Mouse (Mus musculus) megakaryocyte, adult 5-6 weeks (primary cell): Measurements from ENCODE around the gene Krtap4-1. TPM values are rescaled to one million over a fixed set of nuclear protein-coding genes. Genes with fewer than 3 reads are reported as not detected.

Experiments used
- ATAC-seq: 2 replicates; pipeline ENCODE4 v1.8.0; 2016; ENCODE audit warnings: mild to moderate bottlenecking, inconsistent platforms; ENCODE audit not compliant: poor library complexity, severe bottlenecking
- total RNA-seq, 2 experiments: library from RNA; stranded (forward) in 1 of 2; stranded (reverse) in 1 of 2; fragments of 153-499, 151-499 nt in 1 of 2; fragments of 221-1000, 200-1000 nt in 1 of 2; gene quantifications; 2 replicates each; pipeline versions ENCODE4 v1.2.3 to v1.2.4; 2015 to 2017

Gene Krtap4-1
- total RNA-seq, 2 experiments from 2014 or later: not detected

DNA sequence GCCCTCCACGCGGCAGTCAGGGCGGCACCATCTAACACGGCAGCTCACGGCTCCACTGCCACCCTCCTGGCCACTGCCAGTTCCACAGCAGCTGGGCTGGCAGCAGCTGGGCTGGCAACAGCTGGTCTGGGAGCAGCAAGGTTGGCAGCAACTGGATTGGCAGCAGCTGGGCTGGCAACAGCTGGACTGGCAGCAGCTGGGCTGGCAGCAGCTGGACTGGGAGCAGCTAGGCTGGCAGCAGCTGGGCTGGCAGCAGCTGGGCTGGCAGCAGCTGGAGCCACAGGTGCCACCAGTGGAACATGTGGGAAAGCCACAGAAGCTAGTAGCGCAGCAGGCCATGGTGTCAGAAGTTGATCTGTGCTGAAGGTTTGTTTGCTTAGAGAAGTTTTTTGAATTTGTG, 37.1 kb downstream of the Krtap4-1 start, which contains the start of gene Krtap1-3:
Gene Krtap1-3, minus strand, starts transcription at position 359 of the 400 bp plus-strand sequence.
- no peak for ATAC-seq

DNA sequence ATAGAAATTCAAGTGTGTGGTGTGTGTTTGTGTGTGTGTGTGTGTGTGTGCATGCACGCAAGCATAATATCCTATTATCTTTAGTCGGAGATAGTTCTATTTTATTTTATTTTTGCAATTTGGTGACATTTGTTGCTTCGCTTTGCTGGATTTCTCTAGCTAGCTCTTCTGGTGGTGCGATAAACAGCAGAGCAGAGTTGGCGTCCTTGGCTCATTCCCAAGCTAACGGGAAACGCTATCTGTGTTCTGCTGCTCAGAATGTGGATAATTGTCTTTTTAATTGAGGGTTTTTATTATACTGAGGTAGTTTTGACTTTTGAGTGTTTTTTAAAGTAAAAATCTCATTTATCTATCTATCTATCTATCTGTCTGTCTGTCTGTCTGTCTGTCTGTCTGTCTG, 42.9 kb downstream of the Krtap4-1 start:
- no peak for ATAC-seq

DNA sequence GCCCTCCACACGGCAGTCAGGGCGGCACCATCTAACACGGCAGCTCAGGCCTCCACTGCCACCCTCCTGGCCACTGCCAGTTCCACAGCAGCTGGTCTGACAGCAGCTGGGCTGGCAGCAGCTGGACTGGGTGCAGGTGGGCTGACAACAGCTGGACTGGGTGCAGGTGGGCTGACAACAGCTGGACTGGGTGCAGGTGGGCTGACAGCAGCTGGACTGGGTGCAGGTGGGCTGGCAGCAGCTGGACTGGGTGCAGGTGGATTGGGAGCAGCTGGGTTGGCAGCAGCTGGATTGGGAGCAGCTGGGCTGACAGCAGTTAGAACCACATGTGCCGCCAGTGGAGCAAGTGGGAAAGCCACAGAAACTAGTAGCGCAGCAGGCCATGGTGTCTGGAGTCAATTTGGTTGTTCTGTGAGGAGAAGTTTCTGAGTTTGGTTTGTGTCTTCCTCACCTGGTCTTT, 44.8 kb downstream of the Krtap4-1 start, which contains the start of gene Krtap1-4:
Gene Krtap1-4, minus strand, starts transcription at position 410 of the 460 bp plus-strand sequence.
- ATAC-seq: no peak

DNA sequence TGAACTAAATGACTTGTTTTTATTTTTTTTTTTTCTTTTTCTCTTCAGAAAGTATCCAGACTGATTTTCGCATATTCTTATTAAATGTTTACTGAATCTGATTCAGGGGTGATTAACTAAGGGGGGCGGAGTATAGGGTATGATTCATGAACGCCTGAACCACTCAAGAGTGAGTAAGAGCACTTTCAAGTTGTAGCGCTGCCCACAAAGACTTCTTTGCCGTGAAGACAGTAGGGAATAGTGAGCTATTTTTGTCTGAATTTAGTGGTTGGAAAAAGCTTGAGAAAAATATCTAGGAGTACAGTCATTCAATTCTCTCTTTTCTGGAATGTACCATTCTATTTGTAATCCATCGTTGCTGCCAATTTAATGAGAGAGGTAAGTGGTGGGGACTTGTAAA, 46.5 kb downstream of the Krtap4-1 start:
- no peak for ATAC-seq

DNA sequence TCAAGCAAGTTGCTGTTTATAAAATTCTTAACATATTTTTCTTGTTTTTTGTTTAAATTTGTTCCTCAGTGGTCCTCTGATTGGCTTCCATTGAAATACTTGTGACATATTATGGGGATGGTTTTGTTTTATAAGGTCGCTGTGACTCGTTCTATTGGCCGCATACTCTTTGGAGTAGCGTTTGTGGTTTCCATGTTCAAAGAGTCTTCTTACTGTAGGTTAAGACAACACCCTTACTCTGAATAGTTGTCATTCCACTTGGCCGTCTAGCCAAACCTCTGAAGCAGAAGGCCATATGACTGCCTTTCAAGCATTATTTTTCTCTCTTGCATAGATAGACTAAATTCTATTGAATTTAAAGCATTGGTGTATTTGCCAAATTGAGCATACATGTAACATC, 47.0 kb downstream of the Krtap4-1 start:
- ATAC-seq: no peak

DNA sequence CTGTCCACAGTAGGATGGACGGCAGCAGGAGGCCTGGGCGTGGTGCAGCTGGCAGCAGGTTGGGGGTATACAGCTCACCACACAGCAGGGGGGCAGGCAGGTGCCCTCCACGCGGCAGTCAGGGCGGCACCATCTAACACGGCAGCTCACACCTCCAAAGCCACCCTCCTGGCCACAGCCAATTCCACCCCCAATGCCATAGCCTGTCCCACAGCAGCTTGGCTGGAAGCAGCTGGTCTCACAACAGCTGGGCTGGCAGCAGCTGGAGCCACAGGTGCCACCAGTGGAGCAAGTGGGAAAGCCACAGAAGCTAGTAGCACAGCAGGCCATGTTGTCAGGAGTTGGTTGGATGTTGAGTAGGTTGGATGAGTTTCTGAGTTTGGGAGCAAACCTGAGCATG, 47.4 kb downstream of the Krtap4-1 start, which contains the start of gene Krtap1-5:
Gene Krtap1-5, minus strand, starts transcription at position 381 of the 400 bp plus-strand sequence.
- no peak for ATAC-seq

Other genes starting within 250 kb of the Krtap4-1 start
Only the 30 nearest of the 38 such genes appear.
- not detected in 2 replicates for gene Krt23, start 135.1 kb downstream of the Krtap4-1 start, total RNA-seq (2015)
- not detected in 2 replicates for gene Krt23, start 135.1 kb downstream of the Krtap4-1 start, total RNA-seq (2017)
- gene Krt39, start 106.9 kb downstream of the Krtap4-1 start, total RNA-seq (2015): not detected in 2 replicates
- gene Krt39, start 106.9 kb downstream of the Krtap4-1 start, total RNA-seq (2017): not detected in 2 replicates
- not detected in 2 replicates for gene Krt40, start 85.1 kb downstream of the Krtap4-1 start, total RNA-seq (2015)
- not detected in 2 replicates for gene Krt40, start 85.1 kb downstream of the Krtap4-1 start, total RNA-seq (2017)
- gene Krtap3-3, start 77.4 kb downstream of the Krtap4-1 start, total RNA-seq (2015): not detected in 2 replicates
- not detected in 2 replicates for gene Krtap3-3, start 77.4 kb downstream of the Krtap4-1 start, total RNA-seq (2017)
- gene Krtap3-2, start 71.4 kb downstream of the Krtap4-1 start, total RNA-seq (2015): not detected in 2 replicates
- gene Krtap3-2, start 71.4 kb downstream of the Krtap4-1 start, total RNA-seq (2017): not detected in 2 replicates
- gene Gm11939, start 68.8 kb downstream of the Krtap4-1 start, total RNA-seq (2015): not detected in 2 replicates
- not detected in 2 replicates for gene Gm11939, start 68.8 kb downstream of the Krtap4-1 start, total RNA-seq (2017)
- not detected in 2 replicates for gene Krtap3-1, start 61.6 kb downstream of the Krtap4-1 start, total RNA-seq (2015)
- gene Krtap3-1, start 61.6 kb downstream of the Krtap4-1 start, total RNA-seq (2017): not detected in 2 replicates
- not detected in 2 replicates for gene Krtap1-5, start 47.2 kb downstream of the Krtap4-1 start, total RNA-seq (2015)
- not detected in 2 replicates for gene Krtap1-5, start 47.2 kb downstream of the Krtap4-1 start, total RNA-seq (2017)
- not detected in 2 replicates for gene Krtap1-4, start 44.6 kb downstream of the Krtap4-1 start, total RNA-seq (2015)
- not detected in 2 replicates for gene Krtap1-4, start 44.6 kb downstream of the Krtap4-1 start, total RNA-seq (2017)
- gene Krtap1-3, start 36.9 kb downstream of the Krtap4-1 start, total RNA-seq (2015): not detected in 2 replicates
- not detected in 2 replicates for gene Krtap1-3, start 36.9 kb downstream of the Krtap4-1 start, total RNA-seq (2017)
- not detected in 2 replicates for gene Krtap9-3, start 30.1 kb downstream of the Krtap4-1 start, total RNA-seq (2015)
- gene Krtap9-3, start 30.1 kb downstream of the Krtap4-1 start, total RNA-seq (2017): not detected in 2 replicates
- gene Gm11938, start 24.9 kb downstream of the Krtap4-1 start, total RNA-seq (2015): not detected in 2 replicates
- gene Gm11938, start 24.9 kb downstream of the Krtap4-1 start, total RNA-seq (2017): not detected in 2 replicates
- gene Gm11937, start 18.0 kb downstream of the Krtap4-1 start, total RNA-seq (2015): not detected in 2 replicates
- not detected in 2 replicates for gene Gm11937, start 18.0 kb downstream of the Krtap4-1 start, total RNA-seq (2017)
- not detected in 2 replicates for gene Krtap2-4, start 13.4 kb downstream of the Krtap4-1 start, total RNA-seq (2015)
- gene Krtap2-4, start 13.4 kb downstream of the Krtap4-1 start, total RNA-seq (2017): not detected in 2 replicates
- gene Gm11562, start 7.8 kb downstream of the Krtap4-1 start, total RNA-seq (2015): not detected in 2 replicates
- not detected in 2 replicates for gene Gm11562, start 7.8 kb downstream of the Krtap4-1 start, total RNA-seq (2017)
- gene Krtap4-2, start 6.8 kb upstream of the Krtap4-1 start, total RNA-seq (2015): not detected in 2 replicates
- not detected in 2 replicates for gene Krtap4-2, start 6.8 kb upstream of the Krtap4-1 start, total RNA-seq (2017)
- not detected in 2 replicates for gene Krtap4-7, start 15.9 kb upstream of the Krtap4-1 start, total RNA-seq (2015)
- not detected in 2 replicates for gene Krtap4-7, start 15.9 kb upstream of the Krtap4-1 start, total RNA-seq (2017)
- gene Gm11555, start 22.0 kb upstream of the Krtap4-1 start, total RNA-seq (2015): not detected in 2 replicates
- gene Gm11555, start 22.0 kb upstream of the Krtap4-1 start, total RNA-seq (2017): not detected in 2 replicates
- not detected in 2 replicates for gene Gm11563, start 30.7 kb upstream of the Krtap4-1 start, total RNA-seq (2015)
- not detected in 2 replicates for gene Gm11563, start 30.7 kb upstream of the Krtap4-1 start, total RNA-seq (2017)
- gene Krtap4-6, start 37.7 kb upstream of the Krtap4-1 start, total RNA-seq (2015): not detected in 2 replicates
- not detected in 2 replicates for gene Krtap4-6, start 37.7 kb upstream of the Krtap4-1 start, total RNA-seq (2017)
- gene Gm14190, start 62.5 kb upstream of the Krtap4-1 start, total RNA-seq (2015): not detected in 2 replicates
- gene Gm14190, start 62.5 kb upstream of the Krtap4-1 start, total RNA-seq (2017): not detected in 2 replicates
- not detected in 2 replicates for gene Gm14180, start 106.1 kb upstream of the Krtap4-1 start, total RNA-seq (2015)
- not detected in 2 replicates for gene Gm14180, start 106.1 kb upstream of the Krtap4-1 start, total RNA-seq (2017)
- gene Gm11595, start 144.7 kb upstream of the Krtap4-1 start, total RNA-seq (2015): not detected in 2 replicates
- not detected in 2 replicates for gene Gm11595, start 144.7 kb upstream of the Krtap4-1 start, total RNA-seq (2017)
- gene Krtap4-8, start 152.5 kb upstream of the Krtap4-1 start, total RNA-seq (2015): not detected in 2 replicates
- gene Krtap4-8, start 152.5 kb upstream of the Krtap4-1 start, total RNA-seq (2017): not detected in 2 replicates
- gene Krtap4-9, start 157.0 kb upstream of the Krtap4-1 start, total RNA-seq (2015): not detected in 2 replicates
- gene Krtap4-9, start 157.0 kb upstream of the Krtap4-1 start, total RNA-seq (2017): not detected in 2 replicates
- gene Gm11596, start 165.2 kb upstream of the Krtap4-1 start, total RNA-seq (2015): not detected in 2 replicates
- gene Gm11596, start 165.2 kb upstream of the Krtap4-1 start, total RNA-seq (2017): not detected in 2 replicates
- not detected in 2 replicates for gene Gm11569, start 170.7 kb upstream of the Krtap4-1 start, total RNA-seq (2015)
- gene Gm11569, start 170.7 kb upstream of the Krtap4-1 start, total RNA-seq (2017): not detected in 2 replicates
- gene Gm11554, start 176.2 kb upstream of the Krtap4-1 start, total RNA-seq (2015): not detected in 2 replicates
- gene Gm11554, start 176.2 kb upstream of the Krtap4-1 start, total RNA-seq (2017): not detected in 2 replicates
- gene Krtap4-13, start 181.7 kb upstream of the Krtap4-1 start, total RNA-seq (2015): not detected in 2 replicates
- not detected in 2 replicates for gene Krtap4-13, start 181.7 kb upstream of the Krtap4-1 start, total RNA-seq (2017)
- not detected in 2 replicates for gene Gm11564, start 187.4 kb upstream of the Krtap4-1 start, total RNA-seq (2015)
- gene Gm11564, start 187.4 kb upstream of the Krtap4-1 start, total RNA-seq (2017): not detected in 2 replicates